Mouse (Mus musculus) lung, embryonic 16.5 days (tissue): Measurements from ENCODE around the gene Fus. TPM values are rescaled to one million over a fixed set of nuclear protein-coding genes. Genes with fewer than 3 reads are reported as not detected.
"Not testable (repeated sequence)": the region's sequence is repeated elsewhere in the genome, so short reads cannot be mapped to it uniquely, and the experiment has no call there.

Source experiments
- ATAC-seq: fragments of 200-750 bp; cut with Nextera tagmentation; 2 replicates; pipeline ENCODE4 v1.8.0; 2017; ENCODE audit warnings: low read depth, mild to moderate bottlenecking, moderate library complexity
- H3K27ac ChIP-seq: fragments of 300-500 bp; sonication (generic); 2 replicates; pipeline ENCODE4 v1.5.1; 2014; ENCODE audit warnings: mild to moderate bottlenecking, control low read depth, low read length
- H3K27me3 ChIP-seq: fragments of 300-500 bp; sonication (generic); 2 replicates; pipeline ENCODE4 v1.6.1; 2014; ENCODE audit warnings: low read depth, low read length, mixed read lengths; ENCODE audit not compliant: control insufficient read depth, insufficient read depth
- H3K36me3 ChIP-seq: fragments of 300-500 bp; sonication (generic); 2 replicates; pipeline ENCODE4 v1.6.1; 2014; ENCODE audit warnings: low read length; ENCODE audit not compliant: control insufficient read depth, insufficient read depth
- H3K4me1 ChIP-seq: fragments of 300-500 bp; sonication (generic); replicated peaks from 2 replicates; pipeline ENCODE4 v1.6.1; 2014; ENCODE audit warnings: low read length, mixed read lengths; ENCODE audit not compliant: control insufficient read depth, insufficient read depth
- H3K4me2 ChIP-seq: fragments of 300-500 bp; sonication (generic); 2 replicates; pipeline ENCODE4 v1.6.1; 2014; ENCODE audit warnings: low read depth, low read length, control low read depth
- H3K4me3 ChIP-seq: fragments of 300-500 bp; sonication (generic); 2 replicates; pipeline ENCODE4 v1.5.1; 2014; ENCODE audit warnings: mild to moderate bottlenecking, low read length, control low read depth
- H3K9ac ChIP-seq: fragments of 300-500 bp; sonication (generic); 2 replicates; pipeline ENCODE4 v1.6.1; 2014; ENCODE audit warnings: low read length, control low read depth
- H3K9me3 ChIP-seq: fragments of 300-500 bp; sonication (generic); 2 replicates; pipeline ENCODE4 v1.6.1; 2016; ENCODE audit warnings: low read length; ENCODE audit not compliant: control insufficient read depth
- WGBS: fragments of 180-500 bp; shearing (Covaris S2); extraction: QIAGEN DNeasy Blood & Tissue Kit; methylation state at CpG from one replicate; pipeline ENCODE4 v1.1.7; 2014; 5-methylcytosine and 5-hydroxymethylcytosine counted together
- polyA plus RNA-seq: library from polyadenylated mRNA; unstranded; fragments of >200 nt; fragmentation: Nextera tagmentation; extraction: Ambion mirVana; gene quantifications from 2 replicates; pipeline ENCODE4 v1.2.1, GENCODE M21; 2015

Fus gene
- polyA plus RNA-seq, 1 experiment from 2014 or later, result 328 TPM

DNA sequence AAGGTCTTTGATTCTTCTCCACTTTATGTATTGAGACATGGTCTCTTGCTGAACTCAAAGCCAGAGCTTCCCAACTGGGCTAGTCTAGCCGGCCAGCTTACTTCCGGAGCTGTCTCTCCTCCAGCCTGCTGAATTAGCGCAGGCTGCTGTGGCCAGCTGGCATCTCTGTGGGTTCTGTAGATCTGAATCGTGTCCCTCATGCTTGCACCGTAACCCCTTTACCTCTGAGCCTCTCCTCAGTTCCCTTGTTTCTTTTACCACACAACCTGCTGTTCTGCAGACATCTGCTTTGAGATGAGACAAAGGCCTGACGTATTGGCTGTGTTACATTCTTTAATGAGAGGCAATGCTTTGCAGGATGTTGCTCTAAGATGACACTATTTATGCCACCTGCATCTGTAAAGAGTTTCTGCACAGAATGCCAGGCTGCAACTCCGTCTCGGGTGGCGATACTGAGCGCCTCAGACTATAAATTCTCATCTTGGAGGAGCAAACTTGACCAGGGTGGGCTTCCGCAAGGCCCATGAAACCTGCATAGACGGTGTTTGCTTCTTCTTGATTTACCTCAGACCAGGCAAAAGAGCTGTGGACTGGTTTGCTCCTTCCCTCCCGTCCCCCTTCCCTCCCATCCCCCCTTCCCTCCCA lies 45.0 kb downstream of the Fus start:
- no peak for ATAC-seq
- Histone ChIP-seq H3K4me1 (no peaks in the 10 kb centered on the region; the same call in 1 of the 2 replicates), H3K9ac (no peak overlapping the region), H3K4me3 (no peak overlapping the region), H3K36me3 (no peaks in the 10 kb centered on the region), H3K27me3 (no peaks in the 10 kb centered on the region), H3K27ac (no peak overlapping the region), H3K9me3 (no peaks in the 10 kb centered on the region), H3K4me2 (no peak overlapping the region)
- 71% methylated on average over 13 of the region's 13 CpGs for WGBS

DNA sequence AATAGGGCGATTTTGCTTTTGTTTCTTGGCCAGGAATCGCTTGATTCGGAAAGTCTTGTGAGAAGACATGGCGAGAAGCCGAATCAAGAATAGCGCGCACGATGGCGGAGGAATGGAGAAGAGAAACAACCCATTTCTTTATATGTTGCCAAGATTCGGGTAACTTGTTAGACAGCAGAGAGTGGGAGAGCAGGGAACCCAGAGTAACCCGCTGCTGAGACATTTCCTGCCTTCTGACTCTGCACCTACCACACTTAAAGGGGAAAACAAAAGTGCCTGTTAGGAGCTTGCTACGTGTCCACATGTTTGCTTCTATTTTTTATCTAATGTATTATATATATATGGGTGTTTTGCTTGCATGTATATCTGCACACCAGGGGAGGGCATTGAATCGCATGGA lies 45.9 kb downstream of the Fus start:
- Histone ChIP-seq H3K27me3 (no peaks in the 10 kb centered on the region), H3K4me2 (no peak overlapping the region), H3K36me3 (no peaks in the 10 kb centered on the region), H3K4me1 (no peaks in the 10 kb centered on the region; the same call in 1 of the 2 replicates), H3K9ac (no peak overlapping the region), H3K9me3 (no peaks in the 10 kb centered on the region), H3K27ac (no peak overlapping the region), H3K4me3 (no peak overlapping the region)
- WGBS, result 90% methylated on average over 13 of the region's 13 CpGs
- ATAC-seq, result no peak

DNA sequence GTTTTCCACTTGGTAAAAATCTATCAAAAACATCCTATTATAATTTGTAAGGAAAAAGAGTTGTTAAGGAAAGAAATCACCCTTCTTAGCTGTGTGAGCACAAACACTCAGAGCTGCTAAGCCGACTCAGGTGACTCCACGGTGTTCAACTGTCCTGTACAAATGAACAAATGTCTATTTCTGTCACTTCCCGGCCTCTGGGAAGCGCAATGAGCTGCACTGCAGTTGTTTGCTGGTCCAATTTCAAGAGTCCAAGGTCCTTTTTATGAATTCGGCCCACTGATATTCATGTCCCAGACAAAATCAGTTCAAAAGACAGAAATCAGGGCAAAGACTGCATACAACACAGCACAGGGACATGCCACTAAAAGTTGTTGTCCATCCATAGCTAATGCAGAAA lies 48.9 kb downstream of the Fus start:
- ATAC-seq, H3K4me2 ChIP-seq, H3K27me3 ChIP-seq, H3K36me3 ChIP-seq, H3K4me3 ChIP-seq, H3K9ac ChIP-seq, H3K4me1 ChIP-seq, H3K9me3 ChIP-seq: not testable (repeated sequence)
- 46% methylated on average over 5 of the region's 5 CpGs for WGBS
- peak overlapping the region; percentile 80 for H3K27ac ChIP-seq

DNA sequence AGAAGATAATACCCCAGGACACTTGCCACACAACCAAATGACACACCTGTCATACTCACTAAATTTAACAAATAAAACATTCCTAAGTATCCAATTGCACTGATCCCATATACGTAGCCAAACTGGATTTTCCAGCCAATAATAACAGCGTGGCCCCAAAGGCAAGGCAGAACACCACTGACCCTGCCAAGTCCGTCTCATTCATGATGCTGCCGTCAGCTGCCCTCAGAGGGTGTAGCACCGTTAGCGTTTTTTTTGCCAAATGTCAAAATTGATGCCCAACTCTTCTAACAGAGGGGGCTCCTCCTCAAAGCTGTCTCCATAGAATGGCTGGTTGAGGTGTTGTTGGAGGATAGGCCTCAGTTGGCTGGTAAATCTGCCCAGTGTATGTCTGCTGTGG lies 49.4 kb downstream of the Fus start:
- WGBS, result 51% methylated on average over 6 of the region's 6 CpGs

DNA sequence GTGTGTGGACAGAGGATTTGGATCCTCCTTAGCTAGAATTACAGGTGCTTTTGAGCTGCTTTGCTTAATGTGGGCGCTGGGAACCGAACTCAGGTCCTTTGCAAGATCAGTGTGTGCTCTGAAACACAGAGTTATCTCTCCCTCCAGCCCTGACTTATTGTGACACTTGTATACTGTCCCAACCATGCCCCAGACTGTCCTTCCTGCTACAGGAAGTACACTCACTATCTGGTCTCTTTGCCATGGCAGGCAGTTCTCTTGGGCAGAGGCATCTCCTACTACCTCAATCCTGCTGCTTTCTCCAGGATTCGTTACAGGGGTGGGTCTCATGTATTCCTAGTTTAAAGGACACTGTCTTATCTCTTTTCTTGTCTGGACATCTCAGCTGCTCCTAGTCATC lies 51.0 kb downstream of the Fus start:
- Histone ChIP-seq H3K27ac (no peak overlapping the region), H3K4me1 (no peaks in the 10 kb centered on the region; the same call in 1 of the 2 replicates), H3K9me3 (no peaks in the 10 kb centered on the region), H3K4me3 (no peak overlapping the region), H3K36me3 (no peaks in the 10 kb centered on the region), H3K9ac (no peak overlapping the region), H3K27me3 (no peaks in the 10 kb centered on the region), H3K4me2 (no peak overlapping the region)
- WGBS, result 83% methylated on average over 3 of the region's 3 CpGs
- ATAC-seq, result no peak

More for the DNA sequence above, 49.4 kb downstream of the Fus start:
- Histone ChIP-seq H3K27me3 (no peaks in the 10 kb centered on the region), H3K4me2 (no peak overlapping the region), H3K4me1 (no peaks in the 10 kb centered on the region; the same call in 1 of the 2 replicates), H3K27ac (peak overlapping the region; percentile 80; the same call in 1 of the 2 replicates), H3K36me3 (no peaks in the 10 kb centered on the region), H3K9ac (no peak overlapping the region), H3K9me3 (no peaks in the 10 kb centered on the region), H3K4me3 (no peak overlapping the region)
- ATAC-seq, result no peak

DNA sequence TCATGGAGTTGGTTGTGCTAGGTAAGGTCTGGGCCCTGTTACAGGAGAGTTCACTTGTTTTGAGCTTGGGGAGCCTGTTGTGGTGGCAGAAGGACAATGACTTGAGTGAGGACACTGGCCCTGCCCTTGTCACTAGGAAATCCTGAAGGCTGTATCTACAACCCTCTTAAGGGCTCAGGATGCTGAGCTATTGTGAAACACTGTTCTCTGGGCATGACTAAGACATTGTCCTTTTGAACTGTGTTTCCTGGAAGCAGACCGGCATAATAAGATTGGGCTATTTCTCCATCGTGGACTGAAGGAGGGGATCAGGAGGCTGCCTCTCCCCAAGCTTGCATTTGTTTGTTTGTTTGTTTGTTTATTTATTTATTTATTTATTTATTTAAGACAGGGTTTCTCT lies 51.9 kb downstream of the Fus start:
- Histone ChIP-seq H3K27ac (no peak overlapping the region), H3K36me3 (no peaks in the 10 kb centered on the region), H3K9me3 (no peaks in the 10 kb centered on the region), H3K27me3 (no peaks in the 10 kb centered on the region), H3K9ac (no peak overlapping the region), H3K4me3 (no peak overlapping the region), H3K4me1 (no peaks in the 10 kb centered on the region; the same call in 1 of the 2 replicates), H3K4me2 (no peak overlapping the region)
- ATAC-seq, result no peak
- 80% methylated on average over 2 of the region's 2 CpGs for WGBS

DNA sequence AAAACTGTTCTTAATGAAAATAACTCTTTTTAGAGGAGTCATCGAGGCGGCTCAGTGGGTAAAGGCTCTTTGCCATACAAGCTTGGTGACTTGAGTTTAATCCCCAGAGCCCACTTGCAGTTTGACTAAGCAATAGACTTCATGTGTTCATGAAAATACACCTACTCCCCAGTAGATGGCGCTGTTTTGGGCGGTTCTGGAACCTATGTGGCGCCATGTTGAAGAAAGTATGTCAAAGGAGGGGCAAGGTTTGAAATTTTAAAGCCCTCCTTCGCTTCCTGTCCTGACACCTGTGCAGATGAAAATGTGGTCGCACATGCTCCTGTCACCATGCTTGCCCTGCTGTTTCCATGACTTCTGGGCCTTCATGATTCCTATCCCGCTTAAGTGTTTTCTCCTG lies 55.7 kb downstream of the Fus start:
- ATAC-seq, result no peak
- H3K9ac ChIP-seq, result no peak overlapping the region
- H3K36me3 ChIP-seq, result no peaks in the 10 kb centered on the region
- no peak overlapping the region for H3K4me3 ChIP-seq
- H3K4me1 ChIP-seq, result no peaks in the 10 kb centered on the region
- H3K4me2 ChIP-seq, result no peak overlapping the region
- 62% methylated on average over 8 of the region's 8 CpGs for WGBS
- H3K9me3 ChIP-seq, result no peaks in the 10 kb centered on the region
- H3K27ac ChIP-seq, result no peak overlapping the region
- H3K27me3 ChIP-seq, result no peaks in the 10 kb centered on the region

DNA sequence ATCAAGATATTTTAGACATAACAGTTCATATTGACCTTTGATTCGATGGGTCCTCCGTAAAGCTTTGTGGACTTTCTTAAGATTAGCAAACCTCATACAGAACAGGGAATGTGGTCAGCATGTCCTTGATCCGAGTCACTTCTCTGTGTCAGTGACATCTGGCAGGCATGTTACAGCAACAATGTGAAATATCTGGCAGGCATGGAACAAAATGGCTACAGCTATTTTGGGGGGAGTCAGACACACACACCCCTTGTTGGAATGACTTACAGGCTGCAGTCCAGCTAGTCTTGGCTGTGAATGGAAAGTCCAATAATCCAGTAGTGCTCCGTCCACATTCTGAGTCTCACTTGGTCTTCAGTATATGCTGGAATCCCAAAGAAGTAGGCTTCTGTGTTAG lies 56.3 kb downstream of the Fus start:
- Histone ChIP-seq H3K4me2 (no peak overlapping the region), H3K27me3 (no peaks in the 10 kb centered on the region), H3K27ac (no peak overlapping the region), H3K4me3 (no peak overlapping the region), H3K9ac (no peak overlapping the region), H3K4me1 (no peaks in the 10 kb centered on the region), H3K9me3 (no peaks in the 10 kb centered on the region), H3K36me3 (no peaks in the 10 kb centered on the region)
- ATAC-seq, result peak; percentile 60; the same call in 1 of the 2 replicates
- WGBS, result 69% methylated on average over 4 of the region's 4 CpGs

DNA sequence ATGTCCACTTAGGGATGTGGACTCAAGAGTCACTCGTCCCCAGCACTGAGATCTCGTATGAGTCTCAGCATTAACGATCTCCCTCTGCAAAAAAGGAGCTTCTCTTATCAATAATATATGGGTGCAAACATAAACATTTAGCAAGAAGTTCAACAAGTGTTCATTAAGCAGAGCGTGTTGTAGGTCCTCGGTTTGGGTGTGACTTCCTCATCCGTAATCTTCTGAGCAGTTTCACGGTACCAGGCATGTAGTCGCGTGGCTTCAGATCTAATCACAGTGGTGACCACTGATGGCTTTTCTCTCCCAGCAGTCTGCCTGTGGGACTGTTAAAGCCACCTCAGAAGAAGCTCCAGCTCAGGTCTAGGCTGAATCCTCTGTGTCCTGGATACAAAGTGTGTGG lies 57.1 kb downstream of the Fus start:
- H3K9ac ChIP-seq, result no peak overlapping the region
- H3K9me3 ChIP-seq, result no peaks in the 10 kb centered on the region
- no peaks in the 10 kb centered on the region for H3K36me3 ChIP-seq
- H3K4me2 ChIP-seq, result no peak overlapping the region
- WGBS, result 69% methylated on average over 9 of the region's 9 CpGs
- H3K27me3 ChIP-seq, result no peaks in the 10 kb centered on the region
- H3K4me3 ChIP-seq, result no peak overlapping the region
- ATAC-seq, result no peak
- no peak overlapping the region for H3K27ac ChIP-seq
- H3K4me1 ChIP-seq, result no peaks in the 10 kb centered on the region

DNA sequence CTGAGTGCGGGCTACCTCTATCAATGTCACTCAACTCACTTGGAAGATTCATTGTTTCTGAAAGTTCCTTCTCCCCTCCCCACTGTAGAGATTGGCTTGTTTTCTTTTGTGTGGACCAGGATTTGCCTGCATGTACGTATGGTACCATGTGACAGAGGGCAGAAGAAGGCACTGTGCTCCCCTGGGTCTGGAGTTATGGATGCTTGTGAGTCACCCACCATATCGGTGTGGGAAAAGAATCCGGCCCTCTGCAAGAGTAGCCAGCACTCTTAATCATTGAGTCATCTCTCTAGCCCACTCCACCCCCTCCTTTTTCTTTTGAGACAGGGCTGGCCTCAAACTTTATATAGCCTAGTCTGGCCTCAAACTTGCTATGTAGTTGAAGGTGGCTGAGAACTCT lies 57.7 kb downstream of the Fus start:
- Histone ChIP-seq H3K4me2 (no peak overlapping the region), H3K27me3 (no peaks in the 10 kb centered on the region), H3K9ac (no peak overlapping the region), H3K4me3 (no peak overlapping the region), H3K4me1 (no peaks in the 10 kb centered on the region), H3K27ac (no peak overlapping the region), H3K36me3 (no peaks in the 10 kb centered on the region), H3K9me3 (no peaks in the 10 kb centered on the region)
- 75% methylated on average over 4 of the region's 4 CpGs for WGBS
- no peak for ATAC-seq
